Mouse (Mus musculus): ENCODE measurements around the gene Nmi. TPM values are rescaled to one million over a fixed set of nuclear protein-coding genes. Genes with fewer than 3 reads are reported as not detected.

Gene Nmi
- polyA plus RNA-seq, 1 experiment from 2014 or later, result 18.4 TPM

DNA sequence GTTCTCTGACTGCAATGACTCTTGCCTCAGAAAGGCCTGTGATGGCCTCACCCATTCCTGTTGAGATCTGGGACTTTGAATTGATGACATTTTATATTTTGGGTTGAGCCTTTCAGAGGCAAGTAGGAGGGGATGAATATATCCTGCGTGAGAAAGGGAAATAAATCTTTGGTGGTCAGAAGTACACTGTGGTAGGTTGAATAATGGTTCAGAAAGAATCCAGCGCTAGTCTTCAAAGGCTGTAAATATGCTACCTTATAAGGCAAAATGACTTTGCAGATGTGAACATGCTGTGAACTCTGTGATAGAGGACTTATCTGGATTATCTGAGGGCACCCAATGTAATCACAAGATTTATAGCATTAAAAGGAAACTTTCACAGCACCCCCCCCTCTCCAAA lies 61.4 kb downstream of the Nmi start:
- WGBS, result 79% methylated on average over 2 of the region's 2 CpGs
- Histone ChIP-seq H3K9me3 (no peaks in the 10 kb centered on the region), H3K4me1 (peaks cover 17% of the 10 kb centered on the region), H3K9ac (no peak overlapping the region), H3K4me2 (no peak overlapping the region), H3K4me3 (no peak overlapping the region), H3K36me3 (no peaks in the 10 kb centered on the region), H3K27ac (no peak overlapping the region), H3K27me3 (no peaks in the 10 kb centered on the region; the same call in 1 of the 2 replicates)
- no peak for ATAC-seq (ENCODE audit: insufficient number of reproducible peaks, insufficient read depth, low FRiP score, low TSS enrichment, low read depth)

DNA sequence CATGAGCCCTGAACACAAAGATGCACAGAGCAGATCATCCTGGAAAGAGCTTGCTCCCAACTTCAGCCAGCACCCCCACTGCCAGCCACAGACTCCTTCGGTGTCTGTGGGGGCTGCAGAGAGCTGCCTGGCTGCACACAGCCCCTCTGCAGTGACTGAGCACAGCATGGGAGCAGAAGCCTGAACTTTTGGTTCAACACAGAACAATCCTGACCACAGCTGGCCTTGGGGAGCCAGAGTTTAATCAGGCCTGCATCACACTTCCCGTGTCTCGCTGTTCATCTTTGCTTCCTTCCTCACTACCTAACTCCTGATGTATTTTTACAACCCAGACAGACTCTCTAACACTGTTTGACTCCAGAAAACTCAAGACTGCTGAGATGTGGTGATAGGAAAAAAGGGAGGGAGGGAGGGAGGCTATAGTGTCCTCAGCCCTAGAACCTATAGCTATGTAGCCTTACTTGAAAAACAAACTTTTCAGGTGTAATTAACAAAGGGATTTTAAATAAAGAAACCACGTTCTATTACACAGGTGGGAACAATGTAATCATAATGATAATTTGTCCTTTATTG lies 65.7 kb downstream of the Nmi start:
- Histone ChIP-seq H3K9ac (no peak overlapping the region), H3K9me3 (no peaks in the 10 kb centered on the region), H3K27ac (no peak overlapping the region), H3K4me1 (peaks cover 14% of the 10 kb centered on the region), H3K27me3 (no peaks in the 10 kb centered on the region), H3K4me3 (no peak overlapping the region), H3K36me3 (no peaks in the 10 kb centered on the region), H3K4me2 (no peak overlapping the region)
- 57% methylated on average over 4 of the region's 4 CpGs for WGBS
- no peak for ATAC-seq (ENCODE audit: insufficient number of reproducible peaks, insufficient read depth, low FRiP score, low TSS enrichment, low read depth)

DNA sequence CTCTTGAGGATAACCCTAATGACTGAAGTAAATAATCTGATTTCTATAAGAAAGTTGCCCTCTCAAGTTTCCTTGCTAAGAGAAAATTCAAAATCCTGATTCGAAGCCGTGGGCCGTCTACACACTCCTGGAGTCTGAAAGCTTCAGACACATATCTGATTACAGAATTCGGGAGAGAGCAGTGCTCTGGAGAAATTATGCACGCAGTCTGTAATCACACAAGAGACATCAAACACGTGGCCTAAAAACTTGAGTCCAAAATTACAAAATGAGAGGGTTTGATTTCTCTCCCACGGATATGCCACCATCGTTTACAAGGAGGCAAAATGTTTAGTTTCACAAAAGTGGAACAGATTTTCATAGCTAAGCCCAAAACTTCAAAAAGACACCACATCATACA lies 67.7 kb downstream of the Nmi start:
- 22% methylated on average over 8 of the region's 8 CpGs for WGBS
- Histone ChIP-seq H3K9me3 (no peaks in the 10 kb centered on the region), H3K4me1 (peaks cover 9% of the 10 kb centered on the region), H3K4me3 (no peak overlapping the region), H3K4me2 (no peak overlapping the region), H3K27ac (peak overlapping the region; percentile 18; the same call in 1 of the 2 replicates), H3K36me3 (no peaks in the 10 kb centered on the region), H3K27me3 (no peaks in the 10 kb centered on the region), H3K9ac (no peak overlapping the region)
- no peak for ATAC-seq (ENCODE audit: insufficient number of reproducible peaks, insufficient read depth, low FRiP score, low TSS enrichment, low read depth)

Other genes with a start within 250 kb of the Nmi start
- 14.4 and 14.8 TPM in 2 replicates for gene Rbm43, start 38.3 kb downstream of the Nmi start, polyA plus RNA-seq (2015; fragmentation: Nextera tagmentation; extraction: Ambion mirVana)
- gene Tnfaip6, start 64.5 kb upstream of the Nmi start, polyA plus RNA-seq (2015; fragmentation: Nextera tagmentation; extraction: Ambion mirVana), result 78.4 and 82.0 TPM in 2 replicates
- 38.6 and 45.0 TPM in 2 replicates for gene Rif1, start 99.3 kb upstream of the Nmi start, polyA plus RNA-seq (2015; fragmentation: Nextera tagmentation; extraction: Ambion mirVana)